Mouse (Mus musculus) heart, embryonic 14.5 days (tissue): ENCODE measurements around the gene Tanc1. TPM values are rescaled to one million over a fixed set of nuclear protein-coding genes. Genes with fewer than 3 reads are reported as not detected.
"Not testable (repeated sequence)": the region's sequence is repeated elsewhere in the genome, so short reads cannot be mapped to it uniquely, and the experiment has no call there.

Experiments used
- ATAC-seq: fragments of 200-750 bp; cut with Nextera tagmentation; 2 replicates; pipeline ENCODE4 v1.8.0; 2017; ENCODE audit warnings: low read depth, moderate TSS enrichment; ENCODE audit not compliant: insufficient number of reproducible peaks, insufficient read depth, low FRiP score
- H3K27ac ChIP-seq, 2 experiments: fragments of 200-500 bp in 1 of 2; fragments of 300-500 bp in 1 of 2; sonication (generic) in 1 of 2; replicated peaks in 1 of 2; 2 replicates each; pipeline ENCODE4 v1.5.1; 2012 to 2014; ENCODE audit warnings: low read depth in 2 of 2, low read length in 2 of 2, control low read depth in 1 of 2, mild to moderate bottlenecking in 1 of 2, mixed read lengths in 1 of 2; ENCODE audit not compliant: control insufficient read depth in 1 of 2, insufficient read depth in 1 of 2
- H3K27me3 ChIP-seq: fragments of 300-500 bp; sonication (generic); 2 replicates; pipeline ENCODE4 v1.6.1; 2014; ENCODE audit warnings: mild to moderate bottlenecking, low read length, control low read depth; ENCODE audit not compliant: control insufficient read depth, insufficient read depth
- H3K36me3 ChIP-seq: fragments of 300-500 bp; sonication (generic); 2 replicates; pipeline ENCODE4 v1.6.1; 2014; ENCODE audit warnings: mild to moderate bottlenecking, control low read depth, low read length, mixed read lengths; ENCODE audit not compliant: control insufficient read depth, insufficient read depth
- H3K4me1 ChIP-seq, 2 experiments: fragments of 200-500 bp in 1 of 2; fragments of 300-500 bp in 1 of 2; sonication (generic) in 1 of 2; 2 replicates each; pipeline ENCODE4 v1.6.1; 2012 to 2014; ENCODE audit warnings: low read length in 2 of 2, control low read depth in 1 of 2, mixed read lengths in 1 of 2; ENCODE audit not compliant: control insufficient read depth in 2 of 2, insufficient read depth in 2 of 2
- H3K4me2 ChIP-seq: fragments of 300-500 bp; sonication (generic); 2 replicates; pipeline ENCODE4 v1.6.1; 2014; ENCODE audit warnings: mild to moderate bottlenecking, low read length
- H3K4me3 ChIP-seq, 2 experiments: fragments of 200-500 bp in 1 of 2; fragments of 300-500 bp in 1 of 2; sonication (generic) in 1 of 2; 2 replicates each; pipeline ENCODE4 v1.5.1; 2012 to 2014; ENCODE audit warnings: low read length in 2 of 2, mild to moderate bottlenecking in 2 of 2, control low read depth in 1 of 2, low read depth in 1 of 2, moderate library complexity in 1 of 2; ENCODE audit not compliant: control insufficient read depth in 1 of 2, insufficient read depth in 1 of 2
- H3K9ac ChIP-seq: fragments of 300-500 bp; sonication (generic); 2 replicates; pipeline ENCODE4 v1.6.1; 2014; ENCODE audit warnings: mild to moderate bottlenecking, low read length
- H3K9me3 ChIP-seq: fragments of 300-500 bp; sonication (generic); 2 replicates; pipeline ENCODE4 v1.6.1; 2016; ENCODE audit warnings: low read length, control low read depth; ENCODE audit not compliant: control insufficient read depth
- WGBS: fragments of 180-500 bp; shearing (Covaris S2); extraction: QIAGEN DNeasy Blood & Tissue Kit; methylation state at CpG from one replicate; pipeline ENCODE4 v1.1.7; 2014; 5-methylcytosine and 5-hydroxymethylcytosine counted together
- polyA plus RNA-seq: library from polyadenylated mRNA; unstranded; fragments of >200 nt; fragmentation: Nextera tagmentation; extraction: Ambion mirVana; gene quantifications from 2 replicates; pipeline ENCODE4 v1.2.1, GENCODE M21; 2014

The Tanc1 gene
- 27.2 and 27.8 TPM in 2 replicates for polyA plus RNA-seq

DNA sequence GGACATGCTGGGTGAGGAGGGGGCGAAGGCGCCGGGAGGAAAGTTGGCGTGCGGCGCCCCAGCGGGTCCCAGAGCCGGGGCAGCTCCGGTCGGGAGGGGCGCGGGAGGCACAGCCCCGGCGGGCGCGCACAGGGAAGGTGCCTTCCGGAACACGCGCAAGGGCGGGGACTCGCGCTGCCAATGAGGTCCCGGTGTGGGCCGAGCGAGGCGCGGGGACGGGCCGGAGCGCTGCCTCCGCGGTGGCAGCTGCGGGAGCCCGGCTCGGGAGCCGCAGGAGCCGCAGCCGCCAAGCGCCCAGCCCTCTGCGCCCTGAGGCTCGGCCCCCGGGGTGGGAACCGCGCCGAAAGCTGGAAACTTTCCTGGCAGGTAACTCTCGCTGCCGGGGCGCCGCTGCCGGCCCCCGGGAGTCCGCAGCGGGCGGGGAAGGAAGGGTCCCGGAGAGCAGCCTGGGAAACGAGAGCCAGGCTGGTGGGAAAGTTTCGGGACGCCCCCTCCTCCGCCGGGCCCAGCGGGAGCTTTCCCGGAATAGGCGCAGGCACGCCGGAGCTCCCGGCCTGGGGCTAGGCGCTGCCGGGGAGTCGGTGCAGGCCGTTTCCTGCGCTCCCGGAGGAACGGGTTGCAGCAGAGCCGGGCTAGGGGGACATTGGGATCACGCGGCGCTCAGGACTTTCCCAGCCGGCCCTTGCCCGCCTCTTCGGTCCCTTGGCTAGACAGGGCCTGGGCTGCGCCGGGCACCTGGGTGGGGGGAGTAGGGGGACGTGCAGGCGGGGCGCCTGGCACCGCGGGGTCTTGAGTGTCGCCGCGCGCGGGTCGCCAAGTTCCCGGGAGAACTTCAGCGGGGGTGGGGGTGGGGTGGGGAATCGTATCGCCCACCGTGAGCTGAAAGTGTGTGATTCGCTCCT, at the start of gene Tanc1:
Tanc1 (plus strand) TSS at position 212 of the 902 bp plus-strand sequence.
- ATAC-seq = peak; percentile 91
- H3K9me3 ChIP-seq = no peaks in the 10 kb centered on the region

GRCm38 (mm10) chr2:59562215-59562614, 49.6 kb upstream of the Tanc1 start:
- H3K4me1 ChIP-seq = no peaks in the 10 kb centered on the region
- WGBS = 76% methylated on average over 4 of the region's 4 CpGs
- H3K36me3 ChIP-seq = no peaks in the 10 kb centered on the region
- no peak for ATAC-seq
- no peak overlapping the region for H3K4me2 ChIP-seq
- H3K27me3 ChIP-seq = no peaks in the 10 kb centered on the region
- no peak overlapping the region for H3K9ac ChIP-seq
- no peak overlapping the region for H3K4me3 ChIP-seq
- H3K27ac ChIP-seq = no peak overlapping the region
- H3K9me3 ChIP-seq = 0 out of 2 replicates have a peak, but pooled peaks cover 3% of the 10 kb centered on the region

More for the DNA sequence above, at the start of gene Tanc1:
- Histone ChIP-seq H3K27ac (peak within 1 kb of the TSS; percentile 97), H3K9ac (peak within 1 kb of the TSS; percentile 93), H3K4me3 (peak within 1 kb of the TSS; percentile 80 to 82), H3K4me1 (peaks cover 21 to 52% of the 10 kb centered on the region in 2 experiments), H3K36me3 (no peaks in the 10 kb centered on the region), H3K27me3 (no peaks in the 10 kb centered on the region), H3K4me2 (peak within 1 kb of the TSS; percentile 86)
- WGBS = under 1% methylated on average over 94 of the region's 99 CpGs

GRCm38 (mm10) chr2:59562696-59563095, 49.1 kb upstream of the Tanc1 start:
- 65% methylated on average over 5 of the region's 5 CpGs for WGBS
- no peak overlapping the region for H3K27ac ChIP-seq
- H3K36me3 ChIP-seq = no peaks in the 10 kb centered on the region
- H3K9me3 ChIP-seq = 0 out of 2 replicates have a peak, but pooled peaks cover 3% of the 10 kb centered on the region
- no peak overlapping the region for H3K9ac ChIP-seq
- no peaks in the 10 kb centered on the region for H3K27me3 ChIP-seq
- H3K4me3 ChIP-seq = no peak overlapping the region
- H3K4me2 ChIP-seq = no peak overlapping the region
- ATAC-seq = no peak
- H3K4me1 ChIP-seq = no peaks in the 10 kb centered on the region

- not testable (repeated sequence) for H3K4me1 ChIP-seq, H3K36me3 ChIP-seq, H3K27me3 ChIP-seq, H3K4me3 ChIP-seq, H3K27ac ChIP-seq, H3K9ac ChIP-seq, H3K9me3 ChIP-seq, ATAC-seq, H3K4me2 ChIP-seq
- 95% methylated on average over 3 of the region's 10 CpGs for WGBS
Measured at GRCm38 (mm10) chr2:59564029-59564611, 47.7 kb upstream of the Tanc1 start.

DNA sequence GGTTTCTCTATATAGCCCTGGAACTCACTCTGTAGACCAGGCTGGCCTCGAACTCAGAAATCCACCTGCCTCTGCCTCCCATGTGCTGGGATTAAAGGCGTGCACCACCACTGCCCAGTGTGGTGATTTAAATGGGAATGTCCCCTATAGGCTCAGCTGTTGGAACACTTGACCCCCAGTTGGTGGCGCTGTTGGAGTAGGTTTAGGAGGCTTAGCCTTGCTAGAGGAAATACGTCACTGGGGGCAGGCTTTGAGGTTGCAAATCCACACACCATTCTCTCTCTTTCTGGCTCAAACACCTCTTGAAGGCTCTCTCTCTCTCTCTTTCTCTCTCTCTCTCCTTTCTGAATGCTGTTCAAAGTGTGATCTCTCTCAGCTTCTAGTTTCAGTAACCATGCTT, 46.9 kb upstream of the Tanc1 start:
- no peak overlapping the region for H3K4me3 ChIP-seq
- no peak overlapping the region for H3K4me2 ChIP-seq
- H3K9ac ChIP-seq = no peak overlapping the region
- peaks cover 12% of the 10 kb centered on the region; the same call in 1 of the 2 replicates for H3K9me3 ChIP-seq
- H3K27me3 ChIP-seq = no peaks in the 10 kb centered on the region
- no peaks in the 10 kb centered on the region for H3K36me3 ChIP-seq
- ATAC-seq = no peak
- 78% methylated on average over 4 of the region's 4 CpGs for WGBS
- no peaks in the 10 kb centered on the region for H3K4me1 ChIP-seq
- H3K27ac ChIP-seq = no peak overlapping the region

DNA sequence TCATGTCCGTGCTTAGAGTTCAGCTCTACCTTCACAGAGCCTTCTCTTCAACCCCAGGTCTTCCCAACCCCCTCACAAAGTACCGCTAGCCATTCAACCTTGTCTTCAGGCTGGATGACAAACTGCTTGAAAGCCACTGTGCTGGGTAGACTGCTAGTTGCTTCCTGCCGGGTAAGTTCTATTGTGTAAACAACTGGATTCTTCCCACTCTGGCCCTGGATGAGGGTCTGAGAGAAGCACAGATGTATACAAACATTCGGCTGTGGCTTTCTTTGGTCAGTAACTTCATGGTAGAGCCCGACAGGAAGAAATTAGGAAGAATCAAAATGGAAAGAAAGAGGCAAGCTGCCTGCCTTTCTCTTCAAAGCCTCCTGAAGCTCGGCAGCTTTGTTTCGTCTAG, 30.9 kb upstream of the Tanc1 start:
- 41% methylated on average over 7 of the region's 7 CpGs for WGBS
- Histone ChIP-seq H3K27ac (no peak overlapping the region), H3K36me3 (no peaks in the 10 kb centered on the region), H3K27me3 (no peaks in the 10 kb centered on the region), H3K4me1 (no peaks in the 10 kb centered on the region; a peak in 1 of 4 replicates), H3K9ac (no peak overlapping the region), H3K4me2 (no peak overlapping the region), H3K4me3 (no peak overlapping the region), H3K9me3 (no peaks in the 10 kb centered on the region)
- no peak for ATAC-seq

DNA sequence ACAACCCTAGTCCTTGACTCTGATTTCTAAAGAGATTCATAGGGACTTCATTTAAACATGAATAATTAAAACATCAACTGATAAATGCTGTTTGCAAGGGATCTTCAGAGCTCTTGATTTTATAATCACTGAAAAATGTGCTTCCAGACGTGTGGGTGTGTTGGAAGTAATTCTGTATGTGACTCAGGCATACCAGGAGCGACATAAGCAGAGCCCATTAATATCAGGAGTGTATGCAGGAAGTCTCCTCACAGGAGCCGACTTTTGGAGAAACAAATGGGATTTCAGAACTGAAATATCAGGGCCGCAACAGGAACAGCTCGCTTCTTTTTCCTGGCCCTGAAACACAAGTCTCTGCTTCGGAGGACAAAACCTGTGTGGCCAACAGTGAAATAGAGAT, 27.9 kb upstream of the Tanc1 start:
- H3K4me3 ChIP-seq = no peak overlapping the region
- 83% methylated on average over 6 of the region's 6 CpGs for WGBS
- H3K27me3 ChIP-seq = no peaks in the 10 kb centered on the region
- H3K9me3 ChIP-seq = no peaks in the 10 kb centered on the region
- H3K4me2 ChIP-seq = no peak overlapping the region
- no peak for ATAC-seq
- H3K4me1 ChIP-seq = no peaks in the 10 kb centered on the region; a peak in 1 of 4 replicates
- no peak overlapping the region for H3K27ac ChIP-seq
- H3K9ac ChIP-seq = no peak overlapping the region
- no peaks in the 10 kb centered on the region for H3K36me3 ChIP-seq
